Mouse (Mus musculus) kidney, adult 2 months (tissue): Measurements from ENCODE around the gene Dcaf1.

Experiments used
- CTCF ChIP-seq: fragments of 200-500 bp; conservative IDR thresholded peaks from 2 replicates; pipeline ENCODE4 v1.5.1; 2011; ENCODE audit warnings: low read depth, mild to moderate bottlenecking, control low read depth, low read length, moderate library complexity, mixed read lengths; ENCODE audit not compliant: insufficient read depth, insufficient read length
- POLR2A ChIP-seq: fragments of 200-500 bp; IDR thresholded peaks from one replicate; pipeline ENCODE4 v1.6.1; 2011; ENCODE audit warnings: low read depth, low read length, control low read depth

GRCm38 (mm10) chr9:106908715-106909114 is 87.0 kb downstream of the Dcaf1 start:
- no peak for TF ChIP-seq POLR2A
- no peak for TF ChIP-seq CTCF
